In the genomic region with DNA sequence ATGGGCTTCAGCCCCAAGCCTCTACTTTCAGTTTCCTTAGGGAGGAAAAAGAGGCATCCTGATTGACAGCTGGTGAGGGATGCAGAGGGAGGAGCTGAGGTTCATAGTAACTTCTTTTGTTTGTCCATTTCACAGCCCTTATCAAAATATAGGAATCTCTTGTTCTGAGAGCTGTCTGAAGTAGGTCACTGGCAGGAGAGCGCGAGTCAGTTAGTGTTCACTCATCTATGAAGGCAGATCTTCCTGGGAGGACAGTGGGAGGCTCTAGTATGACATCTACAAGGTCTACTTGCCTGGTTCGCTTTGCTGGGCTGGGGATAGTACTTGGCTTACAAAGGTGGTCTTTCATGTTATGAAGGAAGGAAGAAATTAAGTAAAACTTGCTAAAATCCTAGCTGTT, we compare ENCODE assay signal across 1 mouse cellular context.
TF ChIP-seq lines count a peak whose summit lies in the region.

No protein-coding gene starts in this region.

TF ChIP-seq in MEL, 35 proteins besides CTCF, POLR2A, EP300 and RAD21 (continued from another document):
- TF ChIP-seq ELF1 (IDR thresholded peaks at IDR 0.05; ENCODE audit: low read depth, low read length) = no peak
- no peak for TF ChIP-seq GABPA (IDR thresholded peaks at IDR 0.05; ENCODE audit: low read depth, low read length)
- no peak for TF ChIP-seq USF2 (IDR thresholded peaks at IDR 0.05; ENCODE audit: borderline replicate concordance in 1 of 2, insufficient read depth in 1 of 2, low read depth in 1 of 2, low read length in 2 of 2)
- no peak for TF ChIP-seq ZKSCAN1 (IDR thresholded peaks at IDR 0.05; ENCODE audit: low read depth, low read length)
- no peak for TF ChIP-seq JUND (IDR thresholded peaks at IDR 0.05; ENCODE audit: low read depth, low read length)
- TF ChIP-seq MAX (IDR thresholded peaks at IDR 0.05; ENCODE audit: low read length) = no peak
- TF ChIP-seq GATA1 (IDR thresholded peaks at IDR 0.05; ENCODE audit: low read depth, low read length) = no peak
